Mouse (Mus musculus): ENCODE results near the gene Rreb1. TPM values are rescaled to one million over a fixed set of nuclear protein-coding genes. Genes with fewer than 3 reads are reported as not detected.
A peak's percentile ranks its signal among the peaks of the same experiment; 100 is the strongest.

The Rreb1 gene
- total RNA-seq, 2 experiments from 2014 or later = 74.1 to 104 TPM

DNA sequence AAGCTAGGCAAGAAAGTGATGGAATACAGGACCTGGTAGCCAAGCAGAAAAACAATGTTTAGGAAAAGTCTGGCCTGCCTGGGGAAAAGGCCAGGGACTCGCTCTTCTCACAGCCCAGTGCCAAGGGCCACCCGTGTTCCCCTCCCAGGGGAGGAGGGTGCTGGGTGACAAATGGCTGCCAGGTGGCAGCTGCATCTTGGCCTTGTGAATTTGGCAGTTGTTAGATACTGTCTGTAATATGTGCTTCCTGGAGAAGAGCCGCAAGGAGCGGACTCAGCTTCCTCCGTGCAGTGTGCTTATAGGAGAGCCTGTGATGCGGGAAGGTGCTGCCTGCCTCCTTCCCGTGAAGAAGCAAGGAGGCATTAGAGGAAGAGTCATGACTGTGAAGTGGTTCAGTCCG lies 104.3 kb downstream of the Rreb1 start:
- no peak for TF ChIP-seq CTCF (conservative IDR thresholded peaks at IDR 0.05)
- H3K4me3 ChIP-seq = no peak overlapping the region
- H3K27ac ChIP-seq = no peak overlapping the region
- DNase-seq (ENCODE audit: low spot score in 2 of 2) = no peak

DNA sequence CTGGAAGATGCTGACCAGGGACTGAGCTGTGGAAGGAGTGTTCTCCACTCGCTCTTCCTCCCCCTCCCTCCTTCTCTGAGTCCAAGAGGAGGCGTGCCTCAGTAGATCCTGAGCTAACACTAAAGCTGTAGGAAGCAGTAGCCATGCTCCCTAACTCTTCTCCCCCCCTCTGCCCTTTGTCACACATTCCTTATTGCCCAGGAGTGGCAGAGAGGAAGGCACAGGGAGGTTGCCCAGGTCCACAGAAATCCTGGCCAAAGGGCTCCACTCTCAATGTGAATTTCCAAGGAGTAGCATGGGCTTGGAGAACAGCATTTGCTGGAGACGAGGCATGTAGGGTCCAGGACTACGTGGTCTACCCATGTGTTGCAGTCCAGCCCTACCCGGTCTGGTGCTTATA lies 104.8 kb downstream of the Rreb1 start:
- DNase-seq (ENCODE audit: low spot score in 2 of 2) = no peak
- no peak overlapping the region for H3K27ac ChIP-seq
- TF ChIP-seq CTCF (conservative IDR thresholded peaks at IDR 0.05) = no peak
- no peak overlapping the region for H3K4me3 ChIP-seq

DNA sequence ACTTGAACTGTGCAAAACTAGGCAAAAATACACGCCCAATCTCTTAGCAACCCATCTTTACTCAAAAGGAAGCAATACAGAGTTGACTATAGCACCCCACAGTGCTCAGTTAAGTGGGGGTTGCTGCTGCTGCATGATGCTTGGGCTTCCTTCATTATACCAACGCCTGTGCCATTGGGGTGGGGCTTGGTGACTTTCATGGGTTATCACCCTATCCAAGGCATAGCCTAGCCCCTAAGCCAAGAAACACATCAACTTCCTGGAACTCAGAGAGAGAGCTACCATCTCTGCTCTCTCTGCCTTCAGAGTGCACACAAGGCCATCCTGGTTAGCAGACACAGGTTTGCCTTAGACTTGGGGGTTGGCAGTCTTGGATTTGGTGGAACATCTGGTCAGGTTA lies 107.2 kb downstream of the Rreb1 start:
- Histone ChIP-seq H3K4me3 (no peak overlapping the region), H3K27ac (no peak overlapping the region)
- DNase-seq (ENCODE audit: low spot score in 2 of 2) = no peak
- TF ChIP-seq CTCF (conservative IDR thresholded peaks at IDR 0.05) = no peak

DNA sequence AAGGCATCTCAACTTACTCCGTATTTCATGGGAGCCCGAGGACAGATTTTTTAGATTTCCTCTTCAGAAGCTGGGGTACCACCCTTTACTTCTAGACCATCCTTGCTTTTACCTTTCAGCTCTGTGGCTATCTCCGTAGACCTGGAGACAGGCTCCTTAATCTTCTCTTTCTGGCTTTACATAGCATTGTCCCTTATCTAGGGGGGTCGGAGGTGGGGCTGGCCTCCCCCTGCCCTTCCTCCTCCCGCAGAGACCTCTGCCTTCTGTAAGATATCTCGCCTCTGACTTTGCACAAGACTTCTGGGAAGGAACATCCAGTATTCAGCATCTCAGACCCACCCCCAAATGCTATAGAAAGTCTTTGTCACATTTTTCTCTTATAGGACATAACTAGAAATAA lies 107.8 kb downstream of the Rreb1 start:
- H3K4me3 ChIP-seq = no peak overlapping the region
- H3K27ac ChIP-seq = no peak overlapping the region
- TF ChIP-seq CTCF (conservative IDR thresholded peaks at IDR 0.05) = no peak
- no peak for DNase-seq (ENCODE audit: low spot score in 2 of 2)

DNA sequence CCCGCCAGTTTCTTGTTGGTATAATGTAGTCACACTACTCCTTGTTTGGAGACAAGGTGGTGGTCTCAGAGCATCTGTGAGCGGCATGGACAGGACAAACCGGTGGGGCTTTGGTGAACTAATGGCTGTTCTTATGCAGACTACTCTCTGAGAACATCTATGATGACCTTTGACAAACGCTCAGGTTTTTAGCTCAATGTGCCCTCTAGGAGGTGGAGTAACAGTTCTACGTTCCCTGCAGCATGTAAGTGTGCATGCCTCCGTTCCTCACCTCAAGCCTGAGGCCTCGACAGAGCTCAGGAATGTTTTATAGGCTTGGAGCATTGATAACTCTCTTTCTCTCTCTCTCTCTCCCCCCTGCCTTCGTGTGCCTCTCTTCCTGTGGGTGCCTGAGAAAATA lies 116.6 kb downstream of the Rreb1 start:
- Histone ChIP-seq H3K27ac (no peak overlapping the region), H3K4me3 (no peak overlapping the region)
- no peak for DNase-seq (ENCODE audit: low spot score in 2 of 2)
- TF ChIP-seq CTCF (conservative IDR thresholded peaks at IDR 0.05) = no peak

DNA sequence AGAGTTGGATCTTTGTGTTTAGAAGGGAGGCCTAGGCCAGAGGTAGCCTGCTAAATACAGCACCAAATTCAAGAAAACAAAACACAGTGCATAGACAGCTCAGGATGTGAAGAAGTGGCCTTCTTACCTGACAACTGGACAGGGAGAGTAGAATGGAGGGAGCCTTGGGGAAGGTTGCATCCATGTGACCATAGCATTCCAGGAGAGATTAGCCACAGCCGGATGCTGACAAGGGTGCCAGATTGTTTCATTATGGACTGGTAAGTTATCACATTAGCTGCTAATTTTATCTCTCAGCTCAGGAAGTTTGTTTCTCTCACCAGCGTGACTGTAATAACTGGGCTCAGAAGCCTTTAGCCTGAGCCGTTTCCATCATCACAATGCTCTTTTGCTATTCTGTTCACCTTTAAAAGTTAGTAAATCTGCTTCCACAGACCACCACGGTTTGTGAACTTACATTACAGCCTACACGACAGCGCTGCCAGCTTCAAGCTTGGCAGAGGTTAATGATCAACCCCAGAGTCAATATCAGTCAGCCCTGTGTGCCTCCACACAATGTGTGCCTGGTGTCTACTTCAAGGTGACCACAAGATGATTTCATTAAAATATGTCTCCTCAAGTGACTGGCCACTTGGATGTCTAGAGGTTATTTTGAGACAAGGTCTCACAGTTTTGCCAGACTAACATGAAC lies 117.5 kb downstream of the Rreb1 start:
- DNase-seq (ENCODE audit: low spot score in 2 of 2) = no peak
- no peak overlapping the region for H3K4me3 ChIP-seq
- no peak for TF ChIP-seq CTCF (conservative IDR thresholded peaks at IDR 0.05)
- no peak overlapping the region for H3K27ac ChIP-seq

DNA sequence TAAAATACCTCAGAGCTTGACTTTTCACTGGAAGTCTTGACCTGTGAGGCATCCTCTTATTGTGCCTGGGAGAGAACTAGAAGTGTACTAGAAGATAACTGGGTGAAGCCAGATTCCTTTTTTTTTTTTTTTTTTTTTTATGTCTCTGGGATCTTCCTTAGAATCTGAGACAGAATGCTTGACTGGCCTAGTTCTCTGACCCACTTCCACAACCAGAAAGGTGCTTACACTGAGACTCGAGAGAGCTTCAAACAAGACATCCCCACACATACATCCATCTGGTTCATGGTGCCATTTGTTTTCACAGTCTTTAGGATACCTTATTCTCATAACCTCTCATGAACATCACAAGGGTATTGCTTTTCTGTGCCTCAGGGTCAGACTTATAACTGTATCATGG lies 118.2 kb downstream of the Rreb1 start:
- DNase-seq (ENCODE audit: low spot score in 2 of 2) = no peak
- TF ChIP-seq CTCF (conservative IDR thresholded peaks at IDR 0.05) = no peak
- H3K4me3 ChIP-seq = no peak overlapping the region
- no peak overlapping the region for H3K27ac ChIP-seq

DNA sequence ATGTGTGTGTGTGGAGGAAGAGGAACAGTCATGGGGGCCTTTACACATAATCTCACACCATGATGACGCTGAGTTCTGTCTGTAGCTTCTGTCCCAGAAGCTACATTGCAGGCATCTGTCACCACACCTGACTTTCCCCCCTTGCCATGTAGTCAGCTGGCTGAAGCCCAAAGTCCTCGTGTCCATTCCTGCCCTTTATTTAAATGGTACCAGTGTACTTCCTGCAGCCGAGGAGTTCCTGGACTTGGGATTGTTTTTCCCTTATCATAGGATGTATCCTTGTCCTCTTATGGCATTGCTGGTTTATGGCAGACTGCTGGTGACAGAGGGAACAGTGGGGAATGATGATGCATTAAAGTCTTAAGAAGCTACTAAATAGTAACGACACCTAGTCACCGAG lies 120.6 kb downstream of the Rreb1 start:
- no peak for DNase-seq (ENCODE audit: low spot score in 2 of 2)
- H3K27ac ChIP-seq = no peak overlapping the region
- no peak overlapping the region for H3K4me3 ChIP-seq
- no peak for TF ChIP-seq CTCF (conservative IDR thresholded peaks at IDR 0.05)

DNA sequence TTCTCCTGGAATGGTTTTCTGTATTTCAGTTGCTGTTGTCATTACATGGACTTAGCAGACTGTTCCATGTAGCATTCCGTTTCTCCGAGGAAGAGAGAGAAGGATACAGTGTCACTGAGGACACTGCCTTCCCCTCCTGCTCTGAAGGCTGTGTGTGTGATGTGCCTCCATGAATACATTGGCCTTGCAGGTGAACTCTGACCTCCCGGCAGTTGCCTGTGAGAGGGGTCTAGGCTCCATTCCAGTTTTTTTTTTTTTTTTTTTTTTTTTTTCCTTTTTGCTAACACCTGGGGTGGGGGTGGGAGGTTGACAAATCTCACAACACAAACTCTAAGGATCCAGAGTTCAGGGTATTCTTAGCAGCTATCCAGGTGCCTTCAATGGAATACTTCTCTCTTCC lies 124.8 kb downstream of the Rreb1 start:
- Histone ChIP-seq H3K4me3 (no peak overlapping the region), H3K27ac (no peak overlapping the region)
- no peak for TF ChIP-seq CTCF (conservative IDR thresholded peaks at IDR 0.05)
- DNase-seq (ENCODE audit: low spot score in 2 of 2) = no peak

DNA sequence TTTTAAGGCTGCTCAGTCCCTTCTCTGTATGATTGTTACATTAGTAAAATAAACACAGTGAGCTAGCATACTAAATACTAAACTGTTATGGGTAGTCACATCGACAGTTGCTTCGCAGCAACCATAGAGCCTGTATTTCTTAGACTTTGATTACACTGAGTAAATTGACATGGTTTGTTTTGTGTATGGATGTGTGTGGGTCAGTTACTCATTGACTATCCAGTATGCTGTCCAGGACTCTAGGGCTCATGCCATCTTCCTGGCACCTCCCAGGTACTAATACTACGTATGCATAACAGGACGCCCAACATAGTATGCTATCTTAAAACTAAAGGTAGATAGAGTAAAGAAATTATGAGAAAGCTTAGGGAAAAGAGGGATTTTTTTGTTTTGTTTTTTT lies 125.3 kb downstream of the Rreb1 start:
- TF ChIP-seq CTCF (conservative IDR thresholded peaks at IDR 0.05) = no peak
- no peak overlapping the region for H3K4me3 ChIP-seq
- DNase-seq (ENCODE audit: low spot score in 2 of 2) = no peak
- H3K27ac ChIP-seq = no peak overlapping the region

DNA sequence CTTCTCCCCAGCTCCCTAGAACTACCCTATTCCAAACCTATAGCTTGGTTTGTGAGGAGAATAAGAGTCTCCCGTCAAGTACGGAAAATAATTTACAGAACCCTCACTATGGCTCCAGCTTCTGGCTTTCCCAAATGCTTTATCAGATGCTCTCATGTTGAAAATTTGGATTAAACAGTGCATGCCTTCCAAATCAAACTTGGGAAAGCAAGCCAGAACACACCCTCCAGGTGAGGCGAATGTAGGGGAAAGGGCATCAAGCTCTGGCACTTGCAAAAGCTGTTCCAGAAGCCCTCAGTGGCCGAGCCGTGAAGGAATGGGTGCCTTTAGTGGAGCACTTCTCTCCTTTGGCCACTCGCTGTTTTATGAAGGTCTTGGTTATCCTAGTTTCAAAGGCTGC lies 126.2 kb downstream of the Rreb1 start:
- Histone ChIP-seq H3K27ac (no peak overlapping the region), H3K4me3 (no peak overlapping the region)
- DNase-seq (ENCODE audit: low spot score in 2 of 2) = no peak
- TF ChIP-seq CTCF (conservative IDR thresholded peaks at IDR 0.05) = no peak

DNA sequence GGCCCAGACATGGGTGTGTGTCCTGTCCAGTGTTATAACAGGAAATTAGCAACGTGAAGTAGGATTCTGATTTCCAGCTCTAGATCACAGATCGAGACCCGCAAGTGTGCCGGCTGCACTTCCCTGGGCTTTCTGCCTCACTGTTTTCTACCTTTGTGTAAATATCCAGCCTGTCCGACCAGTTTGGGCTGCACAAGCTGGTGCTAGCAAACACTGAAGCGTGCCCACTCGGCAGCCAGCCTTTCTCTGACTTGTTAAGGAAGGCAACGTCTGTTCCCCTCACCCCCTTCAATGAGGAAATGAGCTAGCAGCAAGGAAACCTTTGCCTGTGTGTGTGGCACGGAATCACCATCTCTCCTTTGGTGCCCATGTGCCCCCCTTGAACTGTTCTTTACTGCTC lies 129.9 kb downstream of the Rreb1 start:
- no peak overlapping the region for H3K4me3 ChIP-seq
- DNase-seq (ENCODE audit: low spot score in 2 of 2) = no peak
- no peak for TF ChIP-seq CTCF (conservative IDR thresholded peaks at IDR 0.05)
- H3K27ac ChIP-seq = peak overlapping the region; percentile 61; the same call in 1 of the 2 replicates

DNA sequence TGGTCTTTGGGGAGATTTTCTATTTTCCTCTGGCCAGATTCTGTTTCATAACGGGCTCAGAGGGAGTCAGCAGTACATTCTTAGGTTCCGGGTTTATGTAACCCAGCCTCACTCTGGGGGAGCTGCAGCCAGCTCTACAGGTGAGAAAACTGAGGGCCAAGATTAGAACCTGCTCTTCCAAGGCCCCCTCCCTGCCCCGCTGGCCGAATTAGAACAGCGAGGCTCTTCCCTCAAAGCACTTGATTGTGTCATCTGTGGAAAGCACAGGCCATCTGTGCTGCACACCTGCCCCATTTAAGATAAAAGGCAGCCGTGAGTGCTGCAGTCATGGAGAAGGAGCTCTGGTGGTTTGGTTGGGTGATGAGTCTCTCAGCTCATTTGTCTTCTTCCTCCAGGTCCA lies 130.3 kb downstream of the Rreb1 start:
- TF ChIP-seq CTCF (conservative IDR thresholded peaks at IDR 0.05) = no peak
- peak; percentile 24 to 26 for DNase-seq (ENCODE audit: low spot score in 2 of 2)
- peak overlapping the region; percentile 61; the same call in 1 of the 2 replicates for H3K27ac ChIP-seq
- H3K4me3 ChIP-seq = no peak overlapping the region

DNA sequence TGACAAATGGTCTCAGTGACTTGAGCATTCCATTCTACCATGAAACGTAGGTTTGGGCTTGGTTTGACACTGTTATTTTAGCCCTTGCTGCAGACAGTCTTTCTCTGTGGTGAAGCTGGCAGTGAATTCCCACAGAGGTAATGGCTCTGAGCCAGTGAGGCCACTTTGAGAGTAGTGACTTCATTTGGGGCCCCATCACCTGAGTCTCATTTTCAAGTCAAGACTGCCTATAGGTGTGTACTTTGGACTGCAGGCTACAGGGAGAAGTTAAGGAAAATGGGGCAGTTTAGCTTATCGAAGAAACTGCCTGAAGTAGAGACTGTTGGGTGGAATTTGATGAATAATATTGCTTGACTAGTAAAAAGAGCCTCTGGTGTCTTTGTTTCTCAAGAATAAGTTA lies 131.0 kb downstream of the Rreb1 start:
- DNase-seq (ENCODE audit: low spot score in 2 of 2) = no peak
- Histone ChIP-seq H3K4me3 (no peak overlapping the region), H3K27ac (no peak overlapping the region)
- TF ChIP-seq CTCF (conservative IDR thresholded peaks at IDR 0.05) = no peak

DNA sequence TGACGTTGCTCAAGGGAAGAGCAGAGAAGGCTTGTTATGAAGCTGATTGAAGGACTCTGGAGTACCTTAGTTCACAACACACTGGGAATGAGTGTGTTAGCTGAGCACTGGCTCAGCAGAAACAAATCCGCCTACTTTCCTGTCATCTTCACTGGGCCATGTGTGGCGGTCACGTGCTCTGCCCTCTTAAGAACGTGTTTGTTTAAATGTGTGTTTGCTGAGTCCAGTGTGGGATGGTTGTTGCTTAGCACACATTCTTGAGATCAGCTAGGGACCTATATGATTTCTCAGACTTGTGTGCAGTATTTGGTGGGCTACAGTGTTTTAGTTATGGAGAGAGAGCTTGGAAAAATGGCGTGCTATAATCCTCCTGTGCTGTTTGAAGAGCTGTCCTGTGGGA lies 133.8 kb downstream of the Rreb1 start:
- no peak overlapping the region for H3K27ac ChIP-seq
- no peak for DNase-seq (ENCODE audit: low spot score in 2 of 2)
- TF ChIP-seq CTCF (conservative IDR thresholded peaks at IDR 0.05) = no peak
- no peak overlapping the region for H3K4me3 ChIP-seq

Data from layer of hippocampus, adult 2 months (tissue).